Mouse (Mus musculus) kidney, embryonic 16.5 days (tissue): ENCODE data around the gene Tdrd6. TPM values are rescaled to one million over a fixed set of nuclear protein-coding genes. Genes with fewer than 3 reads are reported as not detected.

Experiments
- ATAC-seq: fragments of 200-750 bp; cut with Nextera tagmentation; 2 replicates; pipeline ENCODE4 v1.8.0; 2017; ENCODE audit warnings: moderate TSS enrichment; ENCODE audit not compliant: low FRiP score, low TSS enrichment
- H3K27ac ChIP-seq: fragments of 300-500 bp; sonication (generic); 2 replicates; pipeline ENCODE4 v1.5.1; 2014; ENCODE audit warnings: low read length
- H3K27me3 ChIP-seq: fragments of 300-500 bp; sonication (generic); 2 replicates; pipeline ENCODE4 v1.6.1; 2014; ENCODE audit warnings: low read length, control low read depth, mixed read lengths; ENCODE audit not compliant: insufficient read depth
- H3K36me3 ChIP-seq: fragments of 300-500 bp; sonication (generic); 2 replicates; pipeline ENCODE4 v1.6.1; 2014; ENCODE audit warnings: low read length, control low read depth, mixed read lengths; ENCODE audit not compliant: insufficient read depth
- H3K4me1 ChIP-seq: fragments of 300-500 bp; sonication (generic); 2 replicates; pipeline ENCODE4 v1.6.1; 2014; ENCODE audit warnings: low read length, control low read depth, mixed read lengths; ENCODE audit not compliant: insufficient read depth
- H3K4me2 ChIP-seq: fragments of 300-500 bp; sonication (generic); replicated peaks from 2 replicates; pipeline ENCODE4 v1.6.1; 2014; ENCODE audit warnings: low read depth, low read length
- H3K4me3 ChIP-seq: fragments of 300-500 bp; sonication (generic); 2 replicates; pipeline ENCODE4 v1.5.1; 2014; ENCODE audit warnings: mild to moderate bottlenecking, low read length
- H3K9ac ChIP-seq: fragments of 300-500 bp; sonication (generic); replicated peaks from 2 replicates; pipeline ENCODE4 v1.6.1; 2014; ENCODE audit warnings: low read length
- H3K9me3 ChIP-seq: fragments of 300-500 bp; sonication (generic); 2 replicates; pipeline ENCODE4 v1.6.1; 2016; ENCODE audit warnings: low read length, control low read depth
- WGBS: fragments of 180-500 bp; shearing (Covaris S2); extraction: QIAGEN DNeasy Blood & Tissue Kit; methylation state at CpG from one replicate; pipeline ENCODE4 v1.1.7; 2014; 5-methylcytosine and 5-hydroxymethylcytosine counted together
- polyA plus RNA-seq: library from polyadenylated mRNA; unstranded; fragments of >200 nt; fragmentation: Nextera tagmentation; extraction: Ambion mirVana; gene quantifications from 2 replicates; pipeline ENCODE4 v1.2.1, GENCODE M21; 2015

The Tdrd6 gene
- polyA plus RNA-seq, 1 experiment from 2014 or later, result not detected

DNA sequence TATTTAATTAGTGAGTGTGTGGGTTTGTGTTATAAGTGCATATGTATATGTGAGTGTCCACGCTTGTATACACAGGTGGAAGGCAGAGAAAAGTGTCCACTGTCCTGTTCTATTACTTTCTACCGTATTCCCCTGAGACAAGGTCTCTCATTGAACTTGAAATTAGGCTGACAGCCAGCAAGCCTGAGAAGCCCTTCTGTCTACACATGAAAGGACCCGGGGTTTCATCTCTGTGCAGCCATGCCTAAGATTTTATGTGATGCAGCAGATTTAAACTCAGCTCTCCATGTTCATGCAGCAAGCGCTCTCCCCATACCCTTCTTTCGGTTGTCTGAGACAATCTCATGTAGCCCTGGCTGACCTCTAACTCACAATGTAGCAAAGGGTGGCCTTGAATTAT, 39.6 kb downstream of the Tdrd6 start:
- no peaks in the 10 kb centered on the region for H3K9me3 ChIP-seq

DNA sequence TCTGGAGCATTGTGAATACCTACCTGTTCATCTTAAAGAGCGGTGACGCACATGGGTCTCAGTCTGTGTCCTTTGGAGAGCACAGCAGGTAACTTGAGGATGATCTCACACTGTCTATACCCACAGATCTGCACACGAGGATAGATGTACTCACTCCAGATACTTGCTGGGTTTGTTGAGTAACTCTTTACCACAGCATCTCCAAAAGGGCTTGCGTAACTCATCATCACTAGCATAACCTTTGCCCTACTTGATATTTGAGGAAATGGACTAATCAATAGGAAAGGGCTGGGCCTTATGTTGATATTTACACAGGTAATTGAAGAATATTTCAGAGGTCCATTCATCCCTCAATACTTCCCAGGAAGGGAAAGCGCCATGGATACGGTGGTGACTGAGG, 40.3 kb downstream of the Tdrd6 start:
- Histone ChIP-seq H3K9me3 (no peaks in the 10 kb centered on the region), H3K27me3 (no peaks in the 10 kb centered on the region), H3K4me2 (no peak overlapping the region), H3K4me3 (no peak overlapping the region), H3K36me3 (0 out of 2 replicates have a peak, but pooled peaks cover 4% of the 10 kb centered on the region), H3K9ac (no peak overlapping the region), H3K27ac (no peak overlapping the region), H3K4me1 (no peaks in the 10 kb centered on the region)
- no peak for ATAC-seq
- WGBS, result 91% methylated on average over 6 of the region's 6 CpGs

More for the DNA sequence above, 39.6 kb downstream of the Tdrd6 start:
- Histone ChIP-seq H3K4me3 (no peak overlapping the region), H3K9ac (no peak overlapping the region), H3K36me3 (0 out of 2 replicates have a peak, but pooled peaks cover 4% of the 10 kb centered on the region), H3K27ac (no peak overlapping the region), H3K27me3 (no peaks in the 10 kb centered on the region), H3K4me2 (no peak overlapping the region), H3K4me1 (no peaks in the 10 kb centered on the region)
- no peak for ATAC-seq
- 88% methylated on average over 5 of the region's 5 CpGs for WGBS

DNA sequence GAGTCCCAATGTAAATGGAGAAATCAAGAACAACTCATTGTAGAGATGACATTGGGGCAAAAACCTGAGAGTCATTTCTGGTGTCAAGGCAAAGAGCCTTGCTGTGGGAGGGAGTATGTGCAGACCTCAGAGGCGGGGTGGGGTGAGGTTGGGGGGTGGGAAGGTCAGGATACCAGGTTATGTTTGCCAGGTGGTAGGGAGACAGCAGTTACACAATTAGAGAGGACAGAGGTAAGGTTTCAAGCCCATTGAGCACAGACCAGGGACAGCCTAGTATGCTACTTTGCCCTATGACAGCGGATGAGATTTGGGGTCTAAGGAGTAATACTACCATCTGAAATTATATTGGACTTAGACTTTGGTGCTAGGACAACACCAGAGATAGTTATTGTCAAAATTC, 42.8 kb downstream of the Tdrd6 start:
- no peak overlapping the region for H3K4me2 ChIP-seq
- no peaks in the 10 kb centered on the region for H3K9me3 ChIP-seq
- ATAC-seq, result no peak
- 0 out of 2 replicates have a peak, but pooled peaks cover 2% of the 10 kb centered on the region for H3K36me3 ChIP-seq
- H3K4me1 ChIP-seq, result peaks cover 5% of the 10 kb centered on the region
- H3K9ac ChIP-seq, result no peak overlapping the region
- no peaks in the 10 kb centered on the region for H3K27me3 ChIP-seq
- no peak overlapping the region for H3K27ac ChIP-seq
- H3K4me3 ChIP-seq, result no peak overlapping the region
- 91% methylated on average over 2 of the region's 2 CpGs for WGBS

DNA sequence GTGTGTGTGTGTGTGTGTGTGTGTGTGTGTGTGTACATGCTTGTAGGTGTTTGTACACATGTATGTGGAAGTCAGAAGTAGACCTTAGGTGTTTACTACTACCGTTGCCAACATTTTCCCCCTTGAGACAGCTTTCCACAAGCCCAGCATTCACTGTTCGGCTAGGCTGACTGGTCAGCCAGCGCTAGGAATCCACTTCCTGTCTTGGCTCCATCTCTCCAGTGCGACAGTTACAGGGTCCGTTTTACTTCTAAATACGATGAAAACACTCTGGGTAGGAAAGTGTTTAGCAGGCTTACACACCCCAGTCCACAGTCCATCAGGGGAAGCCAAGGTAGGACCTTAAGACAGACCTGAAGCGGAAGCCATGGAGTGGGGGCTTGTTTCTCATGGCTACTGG, 45.3 kb downstream of the Tdrd6 start:
- WGBS, result 57% methylated on average over 7 of the region's 7 CpGs
- Histone ChIP-seq H3K9ac (no peak overlapping the region), H3K4me1 (peaks cover 22% of the 10 kb centered on the region), H3K27me3 (no peaks in the 10 kb centered on the region), H3K4me3 (no peak overlapping the region), H3K4me2 (no peak overlapping the region), H3K36me3 (0 out of 2 replicates have a peak, but pooled peaks cover under 1% of the 10 kb centered on the region), H3K9me3 (no peaks in the 10 kb centered on the region), H3K27ac (no peak overlapping the region)
- ATAC-seq, result no peak

DNA sequence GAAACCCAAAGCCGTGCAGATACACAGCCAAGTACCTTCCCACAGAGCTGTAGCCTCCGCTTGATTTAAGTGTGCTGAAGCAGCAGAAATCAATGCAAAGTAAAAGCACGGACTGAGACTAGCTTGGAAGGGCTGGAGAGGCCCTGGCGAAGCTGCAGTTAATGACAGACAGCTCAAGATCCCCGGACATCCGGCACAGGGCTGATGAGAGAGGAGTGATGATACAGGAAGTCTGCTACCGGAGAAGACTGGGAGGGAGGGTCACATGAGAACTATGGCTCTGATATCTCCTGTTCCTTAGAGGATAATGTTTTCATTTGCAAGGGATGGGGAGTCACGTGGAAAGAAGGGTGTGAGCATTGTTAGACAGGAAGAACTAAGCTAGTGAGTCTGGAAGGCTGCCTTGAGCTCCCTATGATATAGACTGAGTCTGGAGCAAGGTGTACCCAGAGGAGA, 49.1 kb downstream of the Tdrd6 start:
- H3K4me3 ChIP-seq, result peak overlapping the region; percentile 19; the same call in 1 of the 2 replicates
- H3K4me1 ChIP-seq, result peaks cover 22% of the 10 kb centered on the region
- H3K36me3 ChIP-seq, result no peaks in the 10 kb centered on the region
- H3K27ac ChIP-seq, result peak overlapping the region; percentile 80
- H3K9me3 ChIP-seq, result no peaks in the 10 kb centered on the region
- peak overlapping the region; percentile 34; the same call in 1 of the 2 replicates for H3K9ac ChIP-seq
- no peaks in the 10 kb centered on the region for H3K27me3 ChIP-seq
- H3K4me2 ChIP-seq, result peak overlapping the region; percentile 39
- 5% methylated on average over 8 of the region's 8 CpGs for WGBS
- peak; percentile 92 for ATAC-seq

DNA sequence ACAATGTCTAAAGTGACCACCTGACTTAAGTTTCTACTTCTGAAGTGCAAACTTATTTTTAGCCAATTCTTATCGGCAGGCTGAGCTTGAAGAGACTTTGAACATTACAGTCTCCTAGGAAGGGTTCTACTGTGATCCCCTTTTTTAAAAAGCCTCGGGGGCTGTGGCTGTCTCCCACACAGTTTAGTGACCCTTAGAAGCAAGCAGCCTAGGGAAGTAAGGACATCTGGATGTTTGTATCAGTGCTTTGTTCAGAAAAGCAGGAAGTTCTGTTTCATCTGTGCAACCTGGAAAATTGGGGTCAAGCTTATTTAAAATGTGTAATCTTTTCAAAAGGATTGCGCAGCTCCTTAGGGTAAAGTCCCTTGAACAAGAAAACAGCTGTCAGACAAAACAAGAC, 49.6 kb downstream of the Tdrd6 start:
- no peaks in the 10 kb centered on the region for H3K27me3 ChIP-seq
- peaks cover 22% of the 10 kb centered on the region for H3K4me1 ChIP-seq
- peak overlapping the region; percentile 80 for H3K27ac ChIP-seq
- 18% methylated on average over 3 of the region's 3 CpGs for WGBS
- ATAC-seq, result no peak
- peak overlapping the region; percentile 19; the same call in 1 of the 2 replicates for H3K4me3 ChIP-seq
- no peaks in the 10 kb centered on the region for H3K9me3 ChIP-seq
- peak overlapping the region; percentile 34; the same call in 1 of the 2 replicates for H3K9ac ChIP-seq
- H3K4me2 ChIP-seq, result peak overlapping the region; percentile 39
- no peaks in the 10 kb centered on the region for H3K36me3 ChIP-seq

DNA sequence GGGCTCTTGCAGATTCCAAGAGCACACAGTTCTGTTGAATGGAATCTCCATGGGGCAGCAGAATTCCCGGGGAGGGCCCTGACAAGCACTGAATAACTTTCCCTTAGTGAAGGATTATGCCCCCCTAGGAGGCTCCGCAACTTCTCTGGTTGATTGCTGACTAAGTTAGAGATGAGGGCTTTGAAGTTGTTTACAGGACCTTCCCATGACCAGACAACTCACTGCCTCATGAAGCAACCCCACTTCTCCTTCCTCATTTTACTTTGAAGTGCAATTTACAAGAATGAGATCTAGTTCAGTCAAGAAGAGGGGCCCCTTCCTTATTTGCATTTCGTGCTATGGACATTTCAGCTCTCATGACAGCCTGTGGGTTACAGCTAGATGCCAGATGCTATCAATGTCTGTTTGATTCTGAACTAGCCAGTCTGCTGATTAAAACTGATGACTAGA, 56.5 kb downstream of the Tdrd6 start:
- Histone ChIP-seq H3K27ac (no peak overlapping the region), H3K9me3 (no peaks in the 10 kb centered on the region), H3K4me2 (no peak overlapping the region), H3K27me3 (no peaks in the 10 kb centered on the region), H3K36me3 (no peaks in the 10 kb centered on the region), H3K4me3 (no peak overlapping the region), H3K9ac (no peak overlapping the region), H3K4me1 (peaks cover 10% of the 10 kb centered on the region; the same call in 1 of the 2 replicates)
- WGBS, result 37% methylated on average over 3 of the region's 3 CpGs
- ATAC-seq, result no peak

DNA sequence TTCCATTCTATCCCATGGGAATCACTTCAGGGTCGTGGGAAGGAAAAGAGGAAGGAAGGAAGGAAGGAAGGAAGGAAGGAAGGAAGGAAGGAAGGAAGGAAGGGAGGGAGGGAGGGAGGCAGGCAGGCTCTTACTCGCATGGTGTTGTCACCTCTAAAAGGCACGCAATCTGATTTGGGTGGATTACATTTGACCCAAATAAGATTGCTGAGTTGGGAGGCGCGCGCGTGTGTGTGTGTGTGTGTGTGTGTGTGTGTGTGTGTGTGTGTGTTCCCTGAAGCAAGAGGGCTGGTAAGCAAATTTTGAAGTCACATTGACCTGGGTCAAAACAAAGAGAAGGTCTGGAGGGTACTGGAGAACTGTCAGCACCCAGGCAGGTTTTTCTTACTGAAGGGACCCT, 60.8 kb downstream of the Tdrd6 start:
- H3K27me3 ChIP-seq, result no peaks in the 10 kb centered on the region
- H3K9ac ChIP-seq, result no peak overlapping the region
- H3K9me3 ChIP-seq, result no peaks in the 10 kb centered on the region
- peak overlapping the region; percentile 85 for H3K4me2 ChIP-seq
- H3K36me3 ChIP-seq, result no peaks in the 10 kb centered on the region
- peak overlapping the region; percentile 54 for H3K4me3 ChIP-seq
- peaks cover 18% of the 10 kb centered on the region; the same call in 1 of the 2 replicates for H3K4me1 ChIP-seq
- H3K27ac ChIP-seq, result no peak overlapping the region
- ATAC-seq, result no peak
- 46% methylated on average over 7 of the region's 7 CpGs for WGBS

DNA sequence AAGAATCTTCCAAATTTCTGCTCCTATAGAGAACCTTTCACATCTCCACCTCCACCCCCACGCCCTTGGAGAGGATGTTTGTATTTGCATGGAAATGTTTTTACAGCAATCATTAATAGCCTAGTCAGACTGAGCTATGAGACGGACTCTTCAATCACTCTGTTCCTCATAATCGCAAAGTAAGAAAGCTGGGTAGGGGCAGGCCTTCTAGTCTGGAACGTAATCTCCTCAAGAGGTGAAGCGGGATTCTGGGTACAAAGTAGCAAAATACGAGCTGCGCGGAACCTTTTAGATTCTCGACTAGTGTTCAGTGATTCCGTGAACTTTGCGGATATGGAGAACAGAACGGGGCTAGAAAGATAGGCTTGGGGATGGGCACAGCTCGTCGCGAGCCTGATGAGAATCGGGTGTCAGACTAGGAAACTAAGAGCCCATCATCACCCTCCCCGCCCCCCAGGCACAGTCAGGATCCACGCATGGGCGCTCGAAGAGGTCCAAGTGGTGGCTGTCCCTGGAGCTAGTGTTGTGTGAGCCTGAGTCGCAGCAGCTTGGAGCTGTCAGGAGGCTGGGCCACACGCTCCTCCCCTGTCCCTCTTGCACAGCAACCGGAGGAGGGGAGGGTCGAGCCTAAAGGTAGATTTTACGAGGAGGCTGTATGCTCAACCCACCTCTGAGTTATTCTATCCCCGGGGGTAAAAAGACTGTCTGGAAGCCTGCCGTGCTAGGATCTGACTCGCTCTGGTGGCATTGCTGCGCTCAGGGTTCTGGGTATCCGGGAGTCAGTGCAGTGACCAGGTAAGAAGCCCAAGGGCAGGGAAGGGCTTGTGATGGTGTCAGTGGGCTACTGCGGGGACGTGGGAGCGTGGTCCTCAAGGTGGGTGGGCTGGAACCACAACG, 61.9 kb downstream of the Tdrd6 start, which contains the start of gene Pla2g7:
Gene Pla2g7 (plus strand): TSS at position 107 of the 897 bp plus-strand sequence.
- Histone ChIP-seq H3K27me3 (no peaks in the 10 kb centered on the region), H3K4me1 (peaks cover 18% of the 10 kb centered on the region; the same call in 1 of the 2 replicates), H3K4me3 (peak within 1 kb of the TSS; percentile 54), H3K9me3 (no peaks in the 10 kb centered on the region), H3K4me2 (peak within 1 kb of the TSS; percentile 85), H3K36me3 (no peaks in the 10 kb centered on the region), H3K9ac (peak within 1 kb of the TSS; percentile 70), H3K27ac (peak within 1 kb of the TSS; percentile 93)
- peak; percentile 98 for ATAC-seq
- under 1% methylated on average over 34 of the region's 34 CpGs for WGBS
